Mouse (Mus musculus): ENCODE data around the gene Abcc4. TPM values are rescaled to one million over a fixed set of nuclear protein-coding genes. Genes with fewer than 3 reads are reported as not detected.

Gene Abcc4
- 2.8 and 4.6 TPM in 2 replicates for polyA plus RNA-seq (2016; fragmentation: Nextera tagmentation; extraction: Ambion mirVana)

- peak within 1 kb of the TSS; percentile 78 for H3K4me3 ChIP-seq
- peaks cover 42% of the 10 kb centered on the region for H3K4me1 ChIP-seq (replicated peaks)
- H3K27me3 ChIP-seq (ENCODE audit: insufficient read depth, poor library complexity, severe bottlenecking), result peaks cover 69% of the 10 kb centered on the region
- peak within 1 kb of the TSS; percentile 87 for H3K27ac ChIP-seq
- H3K36me3 ChIP-seq, result no peaks in the 10 kb centered on the region
- under 1% methylated on average over 106 of the region's 106 CpGs for WGBS
- H3K9me3 ChIP-seq, result no peaks in the 10 kb centered on the region
- peak; percentile 75 for DNase-seq (ENCODE audit: low spot score)
Observed at GRCm38 (mm10) chr14:118705808-118706731, at the start of gene Abcc4. Gene Abcc4, minus strand, starts transcription at chr14:118706219.

- H3K27ac ChIP-seq, result no peak overlapping the region
- no peak overlapping the region for H3K4me3 ChIP-seq
- WGBS, result 66% methylated on average over 8 of the region's 8 CpGs
- 0 out of 2 replicates have a peak, but pooled peaks cover 5% of the 10 kb centered on the region for H3K9me3 ChIP-seq
- DNase-seq (ENCODE audit: low spot score), result no peak
- no peaks in the 10 kb centered on the region; the same call in 1 of the 2 replicates for H3K27me3 ChIP-seq (ENCODE audit: insufficient read depth, poor library complexity, severe bottlenecking)
- H3K36me3 ChIP-seq, result no peaks in the 10 kb centered on the region
- H3K4me1 ChIP-seq (replicated peaks), result peaks cover 29% of the 10 kb centered on the region
Observed at GRCm38 (mm10) chr14:118751193-118751753, 45.3 kb upstream of the Abcc4 start.

- Histone ChIP-seq H3K36me3 (no peaks in the 10 kb centered on the region), H3K9me3 (0 out of 2 replicates have a peak, but pooled peaks cover 5% of the 10 kb centered on the region), H3K4me1 (replicated peaks) (peaks cover 29% of the 10 kb centered on the region), H3K27ac (peak overlapping the region; percentile 64), H3K27me3 (ENCODE audit: insufficient read depth, poor library complexity, severe bottlenecking) (no peaks in the 10 kb centered on the region), H3K4me3 (no peak overlapping the region)
- WGBS, result 86% methylated on average over 6 of the region's 6 CpGs
- DNase-seq (ENCODE audit: low spot score), result no peak
Observed at GRCm38 (mm10) chr14:118750505-118751192, 44.6 kb upstream of the Abcc4 start.

- Histone ChIP-seq H3K27me3 (ENCODE audit: insufficient read depth, poor library complexity, severe bottlenecking) (no peaks in the 10 kb centered on the region), H3K4me1 (replicated peaks) (peaks cover 29% of the 10 kb centered on the region), H3K4me3 (no peak overlapping the region), H3K36me3 (no peaks in the 10 kb centered on the region), H3K9me3 (0 out of 2 replicates have a peak, but pooled peaks cover 5% of the 10 kb centered on the region), H3K27ac (peak overlapping the region; percentile 64; the same call in 1 of the 2 replicates)
- 30% methylated on average over 4 of the region's 4 CpGs for WGBS
- DNase-seq (ENCODE audit: low spot score), result no peak
Observed at GRCm38 (mm10) chr14:118749715-118750114, 43.7 kb upstream of the Abcc4 start.

GRCm38 (mm10) chr14:118749068-118749467 lies 43.0 kb upstream of the Abcc4 start:
- Histone ChIP-seq H3K4me1 (replicated peaks) (peaks cover 32% of the 10 kb centered on the region), H3K9me3 (0 out of 2 replicates have a peak, but pooled peaks cover 5% of the 10 kb centered on the region), H3K4me3 (no peak overlapping the region), H3K27ac (no peak overlapping the region), H3K36me3 (no peaks in the 10 kb centered on the region), H3K27me3 (ENCODE audit: insufficient read depth, poor library complexity, severe bottlenecking) (no peaks in the 10 kb centered on the region)
- no peak for DNase-seq (ENCODE audit: low spot score)
- 94% methylated on average over 2 of the region's 2 CpGs for WGBS

- H3K4me1 ChIP-seq (replicated peaks), result peaks cover 15% of the 10 kb centered on the region
- 78% methylated on average over 5 of the region's 5 CpGs for WGBS
- no peak overlapping the region for H3K4me3 ChIP-seq
- H3K27ac ChIP-seq, result no peak overlapping the region
- no peak for DNase-seq (ENCODE audit: low spot score)
- peaks cover 16% of the 10 kb centered on the region for H3K9me3 ChIP-seq
- no peaks in the 10 kb centered on the region for H3K27me3 ChIP-seq (ENCODE audit: insufficient read depth, poor library complexity, severe bottlenecking)
- H3K36me3 ChIP-seq, result no peaks in the 10 kb centered on the region
Observed at GRCm38 (mm10) chr14:118742862-118743261, 36.8 kb upstream of the Abcc4 start.

GRCm38 (mm10) chr14:118741780-118742179 lies 35.8 kb upstream of the Abcc4 start:
- DNase-seq (ENCODE audit: low spot score), result no peak

GRCm38 (mm10) chr14:118737251-118737888 lies 31.4 kb upstream of the Abcc4 start:
- Histone ChIP-seq H3K27ac (peak overlapping the region; percentile 56), H3K27me3 (ENCODE audit: insufficient read depth, poor library complexity, severe bottlenecking) (no peaks in the 10 kb centered on the region), H3K9me3 (peaks cover 15% of the 10 kb centered on the region), H3K4me3 (no peak overlapping the region), H3K36me3 (no peaks in the 10 kb centered on the region), H3K4me1 (replicated peaks) (peaks cover 34% of the 10 kb centered on the region)
- peak; percentile 60 for DNase-seq (ENCODE audit: low spot score)
- WGBS, result 9% methylated on average over 12 of the region's 12 CpGs

More at GRCm38 (mm10) chr14:118741780-118742179, 35.8 kb upstream of the Abcc4 start:
- Histone ChIP-seq H3K4me3 (no peak overlapping the region), H3K9me3 (peaks cover 15% of the 10 kb centered on the region), H3K27me3 (ENCODE audit: insufficient read depth, poor library complexity, severe bottlenecking) (no peaks in the 10 kb centered on the region), H3K36me3 (no peaks in the 10 kb centered on the region), H3K4me1 (replicated peaks) (peaks cover 24% of the 10 kb centered on the region), H3K27ac (no peak overlapping the region)

- Histone ChIP-seq H3K27ac (peak overlapping the region; percentile 81), H3K36me3 (no peaks in the 10 kb centered on the region), H3K4me1 (replicated peaks) (peaks cover 34% of the 10 kb centered on the region), H3K4me3 (no peak overlapping the region), H3K9me3 (peaks cover 7% of the 10 kb centered on the region), H3K27me3 (ENCODE audit: insufficient read depth, poor library complexity, severe bottlenecking) (no peaks in the 10 kb centered on the region)
- peak; percentile 62 for DNase-seq (ENCODE audit: low spot score)
- WGBS, result 45% methylated on average over 2 of the region's 2 CpGs
Observed at GRCm38 (mm10) chr14:118735114-118735513, 29.1 kb upstream of the Abcc4 start.

GRCm38 (mm10) chr14:118733146-118733545 lies 27.1 kb upstream of the Abcc4 start:
- WGBS, result 89% methylated on average over 5 of the region's 5 CpGs
- Histone ChIP-seq H3K27me3 (ENCODE audit: insufficient read depth, poor library complexity, severe bottlenecking) (no peaks in the 10 kb centered on the region), H3K4me1 (replicated peaks) (peaks cover 34% of the 10 kb centered on the region), H3K36me3 (no peaks in the 10 kb centered on the region), H3K9me3 (no peaks in the 10 kb centered on the region), H3K27ac (no peak overlapping the region), H3K4me3 (no peak overlapping the region)
- no peak for DNase-seq (ENCODE audit: low spot score)

- no peaks in the 10 kb centered on the region for H3K9me3 ChIP-seq
- H3K27me3 ChIP-seq (ENCODE audit: insufficient read depth, poor library complexity, severe bottlenecking), result no peaks in the 10 kb centered on the region
- WGBS, result 85% methylated on average over 5 of the region's 5 CpGs
- H3K4me1 ChIP-seq (replicated peaks), result peaks cover 13% of the 10 kb centered on the region
- no peak overlapping the region for H3K27ac ChIP-seq
- no peak for DNase-seq (ENCODE audit: low spot score)
- H3K36me3 ChIP-seq, result no peaks in the 10 kb centered on the region
- no peak overlapping the region for H3K4me3 ChIP-seq
Observed at GRCm38 (mm10) chr14:118730631-118731030, 24.6 kb upstream of the Abcc4 start.

- Histone ChIP-seq H3K36me3 (no peaks in the 10 kb centered on the region), H3K4me3 (no peak overlapping the region), H3K9me3 (no peaks in the 10 kb centered on the region), H3K27me3 (ENCODE audit: insufficient read depth, poor library complexity, severe bottlenecking) (peaks cover 9% of the 10 kb centered on the region), H3K4me1 (replicated peaks) (no peaks in the 10 kb centered on the region), H3K27ac (no peak overlapping the region)
- WGBS, result 90% methylated on average over 5 of the region's 5 CpGs
- DNase-seq (ENCODE audit: low spot score), result no peak
Observed at GRCm38 (mm10) chr14:118725467-118725866, 19.4 kb upstream of the Abcc4 start.

Measured in hindbrain, embryonic 10.5 days (tissue).